Mouse (Mus musculus) cerebral cortex, adult 2 months (tissue): ENCODE data around the gene Zbtb5.

ENCODE experiments used
- WGBS: fragments of 180-500 bp; shearing (Covaris S2); methylation state at CpG from one replicate; pipeline ENCODE4 v1.1.7; 2018; 5-methylcytosine and 5-hydroxymethylcytosine counted together

Gene Zbtb5

DNA sequence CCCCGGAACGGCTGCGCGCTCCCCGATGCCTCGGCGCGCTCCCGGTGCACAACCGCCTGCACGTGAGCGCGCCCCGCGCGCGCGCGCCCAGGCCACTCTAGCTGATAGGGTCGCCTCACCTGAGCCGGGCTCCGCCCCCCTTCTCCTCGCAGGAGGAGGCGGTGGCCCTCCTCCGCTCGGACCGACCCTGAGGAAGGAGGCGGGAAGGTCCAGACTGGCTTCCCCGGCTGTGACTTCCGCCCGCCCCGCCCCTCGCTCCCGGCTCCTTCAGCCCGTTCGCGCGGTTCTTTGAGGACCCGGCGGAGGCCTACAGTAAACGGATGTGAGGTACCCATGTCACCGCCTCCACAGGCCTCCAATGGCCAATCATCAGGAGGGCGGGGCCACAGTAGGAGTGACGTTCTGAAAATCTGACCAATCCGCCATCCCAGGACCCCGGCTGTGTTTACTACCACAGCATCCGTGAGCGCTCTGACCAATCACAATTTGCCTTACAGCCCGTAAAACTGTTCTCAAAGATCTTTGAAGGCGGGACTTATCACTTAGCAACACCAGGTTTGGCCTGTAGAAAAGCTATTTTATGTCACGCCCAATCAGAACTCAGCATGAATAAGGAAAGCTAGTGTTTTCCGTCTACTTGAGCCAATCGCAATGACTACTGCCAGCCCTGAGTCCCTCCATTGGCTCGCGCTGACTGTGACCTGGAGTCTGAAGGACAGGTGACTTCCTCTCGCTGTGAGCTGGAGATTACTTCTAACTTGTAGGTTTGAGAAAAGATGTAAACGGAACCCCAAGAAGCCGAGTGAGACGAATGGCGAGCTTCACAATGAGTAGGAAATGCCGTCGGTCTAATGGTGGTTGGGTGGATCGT, at the start of gene Zbtb5:
Gene Zbtb5 (minus strand): TSS at position 308 of the 871 bp plus-strand sequence.
- WGBS: under 1% methylated on average over 62 of the region's 63 CpGs

DNA sequence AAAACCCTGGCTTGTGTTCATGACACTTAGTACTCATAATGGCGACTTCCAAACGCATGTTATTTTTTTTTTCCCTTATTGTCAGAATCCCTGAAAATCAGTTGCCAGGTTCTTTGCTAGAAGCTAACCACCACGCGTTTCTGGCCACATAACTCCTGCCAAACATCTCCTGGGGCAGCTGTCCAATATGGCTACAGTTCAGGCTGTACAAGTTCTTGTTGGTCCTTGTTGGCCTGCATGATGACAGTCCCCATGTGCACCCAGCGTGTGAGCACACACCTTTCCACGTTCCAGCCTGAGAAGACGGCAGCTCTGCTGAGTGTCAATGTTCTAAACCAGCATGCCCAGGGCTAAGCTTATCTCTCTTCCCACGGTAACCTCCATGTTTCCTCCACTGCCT, 43.2 kb upstream of the Zbtb5 start:
- 59% methylated on average over 8 of the region's 8 CpGs for WGBS

DNA sequence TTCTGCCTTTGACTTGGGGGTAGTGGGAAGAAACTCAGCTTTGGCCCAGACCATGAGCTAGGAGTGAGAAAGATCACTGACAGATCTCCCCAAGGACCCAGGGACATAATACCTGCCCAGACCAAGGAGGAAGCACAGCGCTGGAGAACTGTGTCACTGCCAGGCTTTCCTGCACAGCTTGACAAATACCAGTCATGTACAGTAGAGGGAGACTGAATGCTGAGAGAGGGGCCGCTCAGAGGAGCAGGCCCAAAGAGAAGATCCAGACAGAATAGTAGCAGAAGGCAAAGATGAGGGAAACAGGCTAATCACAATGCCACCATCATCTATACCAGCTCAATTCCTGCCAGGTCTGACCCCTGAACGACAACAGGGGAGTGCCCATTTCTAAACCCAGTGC, 42.6 kb upstream of the Zbtb5 start:
- 29% methylated on average over 3 of the region's 3 CpGs for WGBS

DNA sequence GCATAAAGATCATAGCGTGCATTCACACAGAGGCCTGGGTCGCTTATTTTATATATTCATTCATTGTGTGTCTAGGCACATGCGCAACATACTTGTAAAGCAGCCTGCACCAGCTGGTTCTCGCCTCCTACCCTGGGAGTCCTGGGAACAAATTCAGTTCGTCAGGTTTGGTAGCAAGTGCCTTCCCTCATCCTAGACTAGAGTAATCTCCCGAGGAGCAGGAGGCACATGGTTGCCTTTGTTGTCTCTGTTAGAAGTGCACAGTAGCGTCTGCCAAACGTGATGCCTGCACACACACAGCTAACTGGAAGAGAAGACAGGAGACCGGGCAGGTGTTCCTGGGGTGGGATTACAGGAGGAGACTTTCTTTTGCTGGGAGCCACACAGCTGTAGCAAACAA, 35.7 kb upstream of the Zbtb5 start:
- 38% methylated on average over 9 of the region's 9 CpGs for WGBS

DNA sequence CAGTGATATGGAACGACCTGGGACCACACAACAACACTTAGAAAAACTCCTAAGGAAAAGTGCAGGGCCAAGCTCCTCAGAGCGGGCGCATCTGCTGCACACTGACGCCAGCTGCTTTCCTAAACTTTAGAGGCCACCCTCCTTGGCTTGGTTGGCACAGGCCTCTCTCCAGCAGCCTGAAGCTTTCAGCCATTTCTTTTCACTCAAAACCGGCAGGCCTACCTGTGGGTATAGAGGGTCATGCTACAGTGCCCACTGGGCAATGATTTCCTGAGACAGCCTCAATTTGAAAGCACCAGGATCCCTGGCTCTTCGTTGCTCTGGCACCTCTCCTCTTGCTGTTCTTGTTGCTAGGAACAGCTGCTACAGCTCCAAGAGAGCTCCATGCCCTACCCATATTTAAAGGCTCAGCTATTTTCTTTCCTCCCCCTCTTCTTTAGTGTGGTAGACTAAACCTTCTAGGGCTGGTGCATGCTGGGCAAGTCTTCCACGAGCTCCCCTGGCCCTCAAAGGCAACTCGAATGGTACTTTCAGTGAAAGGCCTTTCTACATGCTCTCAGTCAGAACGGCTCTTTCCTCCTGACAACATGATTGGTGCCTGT, 35.2 kb upstream of the Zbtb5 start:
- 48% methylated on average over 9 of the region's 9 CpGs for WGBS

DNA sequence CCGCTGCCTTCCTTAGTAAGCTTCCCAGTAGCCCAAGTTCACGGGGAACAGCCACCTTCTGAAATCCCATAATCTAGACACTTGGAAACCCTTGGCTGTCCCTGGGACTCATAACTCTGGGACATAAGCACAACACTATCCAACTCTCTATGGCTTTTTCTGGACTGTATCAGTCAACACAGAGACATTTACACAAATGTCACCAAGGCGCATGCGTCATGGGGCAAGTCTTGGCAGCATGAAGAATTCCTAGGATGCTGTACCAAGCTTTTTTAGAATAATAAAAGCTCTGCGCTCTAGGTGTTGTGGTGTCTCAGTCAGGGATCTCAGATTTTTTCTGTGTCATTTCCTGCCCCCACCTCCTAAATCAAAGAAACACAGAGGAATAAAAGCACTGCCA, 34.5 kb upstream of the Zbtb5 start:
- WGBS: 81% methylated on average over 5 of the region's 5 CpGs

DNA sequence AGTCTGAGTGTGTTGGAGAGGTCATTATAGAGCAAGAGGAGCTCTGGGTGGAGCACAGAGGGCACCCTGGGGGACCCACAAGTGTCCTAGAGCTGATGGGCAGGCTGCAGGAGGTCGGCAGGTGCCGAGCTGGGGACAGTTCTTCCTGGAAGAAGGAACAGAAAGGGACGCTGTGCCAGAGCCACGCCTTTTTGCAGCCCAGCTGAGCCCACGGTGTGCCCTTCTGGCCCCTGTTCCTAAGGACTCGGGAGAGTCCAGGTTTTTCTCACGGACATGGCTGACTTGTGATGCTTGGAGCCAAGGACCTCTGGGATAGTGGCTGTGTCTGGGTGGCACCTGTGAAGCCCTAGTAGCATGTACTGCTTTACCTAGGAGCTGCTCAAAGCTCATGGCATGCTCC, 28.6 kb upstream of the Zbtb5 start:
- WGBS: 87% methylated on average over 7 of the region's 7 CpGs

DNA sequence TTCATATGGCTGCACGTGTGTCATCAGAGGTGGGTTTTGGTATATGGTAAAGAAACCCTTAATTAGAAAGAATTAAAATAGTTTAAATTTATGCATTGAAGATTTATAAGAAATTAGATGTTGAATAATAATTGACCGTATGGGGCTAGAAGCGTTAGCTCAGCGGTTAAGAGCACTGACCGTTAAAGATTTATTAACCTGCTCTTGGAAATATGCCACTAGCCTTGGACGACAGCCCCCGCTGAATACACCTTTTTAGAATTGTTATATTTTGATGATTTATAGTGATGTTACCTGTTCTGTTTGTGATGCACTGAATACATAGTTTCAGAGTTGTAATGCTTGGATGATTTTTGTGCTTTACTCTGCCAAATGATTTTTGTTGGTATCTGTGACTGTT, 27.3 kb upstream of the Zbtb5 start:
- 93% methylated on average over 7 of the region's 7 CpGs for WGBS

DNA sequence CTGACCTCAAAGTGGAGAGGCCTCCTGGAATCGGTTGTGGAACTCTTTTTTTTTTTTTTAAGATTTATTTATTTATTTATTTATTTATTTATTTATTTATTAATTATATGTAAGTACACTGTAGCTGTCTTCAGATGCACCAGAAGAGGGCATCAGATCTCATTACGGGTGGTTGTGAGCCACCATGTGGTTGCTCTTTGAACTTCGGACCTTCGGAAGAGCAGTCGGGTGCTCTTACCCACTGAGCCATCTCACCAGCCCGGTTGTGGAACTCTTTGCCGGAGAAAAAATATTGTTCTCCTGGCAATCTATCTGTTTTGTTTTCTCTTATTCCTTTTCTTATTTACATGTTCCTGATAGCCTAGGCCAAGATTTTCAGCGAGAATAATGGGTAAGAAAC, 26.7 kb upstream of the Zbtb5 start:
- 55% methylated on average over 8 of the region's 8 CpGs for WGBS

DNA sequence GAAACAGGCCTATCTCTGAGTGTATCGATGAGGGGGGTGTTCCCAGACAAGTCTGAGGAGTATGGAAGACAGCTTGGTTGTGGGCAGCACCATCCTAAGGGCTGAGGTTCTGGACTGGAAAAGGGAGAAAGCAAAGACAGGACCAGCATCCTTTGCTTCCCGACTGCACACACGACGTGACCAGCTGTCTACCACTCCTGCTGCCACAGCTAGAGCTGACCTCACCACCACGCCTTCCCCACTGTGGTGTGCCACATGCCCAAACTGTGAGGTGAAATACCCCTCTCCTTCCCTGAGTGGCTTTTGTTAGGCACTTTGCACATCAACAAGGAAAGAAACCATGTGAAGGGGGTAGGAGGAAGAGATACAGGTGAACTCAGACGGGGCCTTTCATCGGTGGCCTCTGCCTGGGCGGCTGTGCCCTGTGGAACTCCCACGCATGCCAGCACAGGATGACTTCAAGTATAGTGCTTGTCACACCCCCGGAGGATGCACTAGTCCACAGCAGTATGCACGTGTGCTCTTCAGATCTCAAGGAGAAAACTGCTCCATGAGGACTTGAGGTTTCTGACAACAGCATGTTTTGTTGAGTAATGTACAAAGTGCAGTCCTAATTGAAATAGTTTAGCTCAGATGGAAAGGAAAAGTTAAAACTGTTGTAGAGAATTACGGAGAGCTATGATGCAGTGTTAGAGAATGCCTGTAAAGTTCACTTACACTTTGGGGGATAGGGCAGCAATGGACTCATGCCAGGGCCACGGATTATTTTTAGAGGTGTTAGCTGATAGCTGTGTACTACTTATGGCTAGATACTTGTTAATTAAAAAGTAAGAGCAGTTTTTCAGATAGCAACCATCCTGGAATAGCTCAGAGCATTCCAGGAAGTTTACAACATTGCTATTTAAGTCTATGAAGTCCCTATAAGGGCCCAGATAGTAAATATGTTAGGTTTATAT, 25.5 kb upstream of the Zbtb5 start:
- 88% methylated on average over 13 of the region's 13 CpGs for WGBS

DNA sequence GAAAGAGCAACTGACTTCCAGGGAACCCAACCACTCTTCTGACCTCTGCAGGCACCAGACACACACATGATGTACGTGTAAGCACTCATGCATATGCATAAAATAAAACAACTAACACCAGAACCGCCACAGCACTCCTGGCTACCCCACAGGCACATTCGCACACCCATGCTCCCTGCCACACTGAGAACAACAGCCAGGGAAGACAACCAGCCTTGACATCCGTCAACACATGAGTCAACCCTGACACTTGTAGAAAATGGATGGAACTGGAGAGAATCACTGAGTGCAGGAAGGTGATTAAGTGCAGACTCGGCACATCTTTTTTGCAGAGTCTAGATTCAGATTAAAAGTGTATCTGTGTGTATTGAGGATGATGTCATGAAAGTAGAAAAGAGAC, 24.4 kb upstream of the Zbtb5 start:
- 84% methylated on average over 5 of the region's 5 CpGs for WGBS

DNA sequence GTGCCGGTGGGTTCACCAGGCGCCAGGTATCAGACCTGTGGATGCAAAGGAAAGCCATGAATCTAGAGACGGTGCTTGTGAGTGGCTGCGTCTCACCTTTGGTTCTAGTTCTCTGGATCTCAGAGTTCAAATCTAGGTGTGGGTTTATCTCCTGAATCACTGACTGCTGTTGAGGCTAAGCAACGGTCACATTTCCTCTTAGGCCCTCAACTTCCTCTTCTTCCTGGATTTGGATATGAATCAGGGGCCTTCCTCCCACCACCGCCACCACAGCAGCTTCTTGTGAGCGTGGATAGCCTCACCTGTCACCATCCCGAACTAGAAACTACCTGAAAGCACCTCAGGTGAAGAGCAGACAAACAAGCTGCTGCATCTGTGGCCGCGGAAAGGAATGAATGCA, 23.8 kb upstream of the Zbtb5 start:
- WGBS: 90% methylated on average over 10 of the region's 10 CpGs

DNA sequence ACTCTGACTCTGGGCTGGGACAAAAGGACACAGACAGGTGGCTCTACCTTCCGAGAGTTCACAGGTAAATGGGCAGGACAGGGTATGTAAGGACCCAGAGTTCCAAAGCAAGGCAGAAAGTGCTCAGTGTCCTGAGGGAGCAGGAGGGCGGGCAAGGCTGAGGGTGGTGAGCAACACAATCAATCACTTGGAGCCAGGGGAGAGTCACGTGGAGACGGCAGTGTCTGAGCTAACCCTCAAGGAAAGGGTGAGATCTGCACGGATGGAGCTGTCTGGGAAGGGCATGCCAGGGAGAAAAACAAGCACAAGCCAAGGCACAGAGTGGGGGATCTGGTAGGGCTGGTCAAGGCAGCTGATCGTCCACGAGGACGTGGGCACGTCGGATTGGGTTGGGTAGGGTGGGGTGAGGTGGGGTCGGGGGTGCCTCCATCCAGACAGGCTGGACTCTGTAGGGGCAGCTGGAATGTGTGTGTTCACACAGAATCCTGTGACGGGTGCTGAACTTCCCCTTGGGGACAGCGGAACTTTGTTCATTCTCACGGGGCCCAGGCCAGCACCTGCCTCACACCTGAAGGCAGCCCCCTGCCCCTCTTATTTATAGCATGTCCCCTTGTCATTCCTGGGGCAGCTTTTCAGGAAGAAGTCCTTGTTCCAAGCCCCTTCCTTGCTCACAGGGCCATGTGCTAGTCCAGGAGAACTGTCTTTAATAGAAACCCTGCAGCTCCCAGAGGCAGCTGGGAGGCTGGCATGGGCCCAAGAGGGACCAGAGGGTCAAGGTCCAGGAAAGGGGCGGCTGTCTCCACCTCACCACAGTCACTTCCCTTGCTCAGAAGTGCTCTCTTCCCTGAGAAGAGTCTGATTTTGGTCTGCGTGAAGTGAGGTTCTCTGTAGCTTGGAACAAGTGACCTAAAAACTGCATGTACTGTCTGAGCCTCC, 22.7 kb upstream of the Zbtb5 start:
- 84% methylated on average over 16 of the region's 16 CpGs for WGBS

DNA sequence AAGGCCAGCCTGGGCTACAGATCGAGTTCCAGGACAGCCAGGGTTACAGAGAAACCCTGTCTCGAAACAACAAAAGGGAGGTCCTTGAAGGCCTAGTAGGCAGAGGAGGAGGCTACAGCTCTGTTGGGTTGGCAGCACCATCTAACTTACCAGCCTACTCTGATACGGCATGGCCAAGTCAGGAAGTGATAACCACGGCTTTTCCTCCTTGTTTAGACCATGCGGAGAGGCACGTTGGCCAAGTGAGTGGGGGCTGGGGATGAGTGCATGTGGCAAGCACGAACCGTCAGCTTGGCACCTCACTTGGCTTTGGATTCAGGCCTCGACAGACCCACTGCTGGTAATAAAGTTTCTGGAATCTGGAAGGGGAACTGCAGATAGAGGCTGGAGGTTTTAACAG, 20.4 kb upstream of the Zbtb5 start:
- 69% methylated on average over 9 of the region's 9 CpGs for WGBS

DNA sequence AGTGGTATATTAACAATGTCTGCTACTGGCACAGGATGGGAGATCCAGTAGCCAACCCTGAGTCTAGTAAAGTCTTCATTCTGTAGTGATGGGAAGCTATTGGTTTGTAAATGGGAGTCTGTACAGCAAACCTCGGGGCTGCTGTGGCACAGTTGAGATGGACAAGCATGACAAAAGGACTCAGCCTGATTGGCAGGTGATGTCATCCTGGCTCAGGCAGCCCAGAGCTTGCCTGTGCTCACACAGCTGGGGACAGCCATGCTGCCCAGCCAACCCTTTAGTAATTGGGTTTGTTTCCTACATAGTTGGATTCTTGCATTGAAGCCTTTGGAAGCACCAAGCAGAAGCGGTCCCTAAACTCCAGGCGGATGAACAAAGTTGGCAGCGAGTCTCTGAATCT, 14.2 kb upstream of the Zbtb5 start:
- 75% methylated on average over 4 of the region's 4 CpGs for WGBS

DNA sequence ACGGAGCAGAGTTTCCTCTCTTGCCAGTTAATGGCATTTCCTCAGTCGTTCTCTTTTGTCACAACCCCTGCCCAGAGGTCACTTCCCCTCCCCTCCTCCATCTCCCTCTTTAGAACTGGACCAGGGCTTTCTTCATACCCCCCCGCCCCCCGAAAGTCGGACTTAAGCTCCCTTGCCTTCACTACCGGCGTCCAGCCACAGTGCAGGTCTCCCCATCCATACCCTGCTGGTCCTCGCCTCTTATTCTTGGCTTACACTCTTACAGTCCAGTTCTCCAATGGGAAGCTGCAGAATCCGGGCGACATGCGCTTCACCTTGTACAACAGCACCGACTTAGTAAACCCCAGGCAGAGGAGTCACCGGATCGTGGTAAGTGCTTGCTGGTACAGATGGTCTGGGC, 6.8 kb upstream of the Zbtb5 start:
- 3% methylated on average over 14 of the region's 14 CpGs for WGBS

DNA sequence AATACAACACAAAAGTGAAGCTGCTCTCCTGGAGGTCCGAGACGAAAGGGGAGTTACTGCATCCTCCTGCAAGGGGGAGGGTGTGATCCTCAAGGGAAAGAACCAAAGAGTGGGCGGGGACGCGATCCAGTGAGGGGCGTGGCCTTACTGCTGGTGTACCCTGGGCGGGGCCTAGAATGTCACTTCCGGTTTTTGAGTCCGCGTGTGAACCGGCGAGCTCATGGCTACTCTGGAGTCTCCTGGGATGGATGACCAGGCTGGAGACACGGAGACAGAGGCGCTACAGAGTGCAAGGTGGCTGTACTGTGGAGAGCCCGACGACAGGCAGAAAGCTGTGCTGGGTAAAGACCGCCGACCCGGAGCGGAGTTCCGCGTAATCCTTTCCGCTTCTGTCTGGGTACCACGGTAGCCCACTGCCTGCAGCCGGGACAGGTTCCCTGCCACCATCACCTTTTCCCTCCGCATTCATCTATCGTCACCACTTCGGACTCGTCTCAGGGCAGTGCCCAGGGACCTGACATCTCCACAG, 6.3 kb upstream of the Zbtb5 start, which contains the start of gene Polr1e:
Gene Polr1e (plus strand): TSS at position 132 of the 529 bp plus-strand sequence.
- 1% methylated on average over 29 of the region's 29 CpGs for WGBS

DNA sequence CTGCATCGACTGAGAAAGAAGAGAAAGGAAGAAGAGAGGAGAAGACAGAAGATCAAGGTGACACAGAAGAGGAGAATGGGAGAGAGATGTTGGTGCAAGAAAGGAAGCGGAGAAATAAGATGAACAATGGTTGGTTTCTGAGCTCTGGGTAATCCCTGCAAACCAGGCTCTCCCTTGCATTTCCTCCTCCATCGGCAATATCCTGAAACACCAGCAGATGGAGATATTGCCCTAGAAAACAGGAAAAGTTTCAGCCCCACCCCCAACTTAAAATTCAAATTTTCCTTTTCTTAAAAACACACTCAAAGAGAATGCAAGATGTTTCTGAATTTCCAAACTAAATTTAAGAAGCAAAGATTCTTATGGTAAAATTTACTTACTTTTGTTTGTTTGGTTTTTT, 3.4 kb upstream of the Zbtb5 start:
- 6% methylated on average over 3 of the region's 3 CpGs for WGBS

DNA sequence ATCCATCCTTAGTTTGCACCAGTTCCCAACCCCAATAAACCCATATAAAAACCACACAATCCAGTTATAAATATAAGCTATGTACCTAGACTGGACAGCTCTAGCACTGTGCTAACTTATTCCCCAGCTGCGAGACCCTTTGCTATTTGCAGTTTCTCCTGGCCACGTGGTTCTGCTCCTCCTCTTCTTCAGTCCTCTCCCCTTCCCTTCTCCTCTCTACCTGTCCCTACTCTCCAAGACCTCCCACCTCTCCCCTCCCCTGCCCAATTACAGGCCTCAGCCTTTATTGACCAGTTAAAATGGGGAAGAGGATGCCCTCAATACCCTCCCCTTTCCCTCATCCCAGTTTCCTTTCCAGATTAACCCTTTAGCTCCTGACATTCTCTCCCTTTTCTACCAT, 1.3 kb upstream of the Zbtb5 start:
- 2% methylated on average over 2 of the region's 2 CpGs for WGBS

DNA sequence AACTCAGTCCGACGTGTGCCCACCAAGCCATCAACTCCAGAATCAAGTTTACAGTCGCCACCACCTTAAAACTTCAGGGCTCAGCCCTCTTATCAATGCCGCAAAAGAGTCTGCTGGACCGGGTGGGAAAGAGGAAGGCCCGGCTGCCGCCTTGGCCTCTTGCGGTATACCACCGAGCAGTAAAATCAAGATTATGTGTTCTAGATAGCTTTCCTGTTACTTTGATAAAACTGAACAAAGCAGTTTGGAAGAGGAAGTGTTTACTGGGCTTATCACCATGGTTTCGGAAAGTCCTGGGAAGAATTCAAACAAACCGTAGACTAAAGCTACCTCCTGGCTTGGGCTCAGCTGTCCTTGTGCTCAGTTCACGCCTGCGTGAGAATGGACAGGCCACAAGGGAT, 819 bp upstream of the Zbtb5 start:
- under 1% methylated on average over 13 of the region's 13 CpGs for WGBS

DNA sequence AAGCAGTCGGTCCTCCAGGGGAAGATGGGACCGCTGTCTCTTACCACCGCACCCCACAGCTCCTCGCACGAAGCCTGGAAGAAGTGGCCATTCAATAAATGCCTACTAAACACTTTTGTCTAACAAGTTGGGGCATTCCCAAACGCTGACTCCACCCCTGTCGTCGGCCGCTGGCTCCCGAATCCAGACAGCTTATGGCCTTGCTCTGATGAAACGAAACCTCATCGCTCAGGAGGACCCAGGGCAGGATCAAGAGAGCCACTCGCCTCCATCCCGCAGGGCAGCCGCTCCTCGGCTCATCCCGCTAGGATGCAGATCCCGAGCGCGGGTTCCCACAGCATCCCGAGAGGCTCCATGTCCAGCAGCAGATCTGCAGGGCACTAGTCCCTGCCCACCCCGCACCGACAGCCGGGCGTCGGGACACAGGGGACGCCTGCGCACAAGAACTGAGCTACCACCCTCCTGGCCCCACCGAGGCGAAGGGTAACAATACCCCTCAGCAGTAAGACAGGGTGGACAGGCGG, 569 bp downstream of the Zbtb5 start:
- WGBS: under 1% methylated on average over 31 of the region's 31 CpGs
